Mouse (Mus musculus): Measurements from ENCODE around the gene Borcs7. TPM values are rescaled to one million over a fixed set of nuclear protein-coding genes. Genes with fewer than 3 reads are reported as not detected.

Borcs7 gene
- polyA plus RNA-seq, 1 experiment = 4.0 TPM

- Histone ChIP-seq H3K27me3 (ENCODE audit: control insufficient read depth, insufficient read depth, insufficient read length) (no peaks in the 10 kb centered on the region), H3ac (ENCODE audit: control insufficient read depth, insufficient read length, low read depth) (no peak overlapping the region), H3K36me3 (ENCODE audit: control insufficient read depth, insufficient read depth) (no peaks in the 10 kb centered on the region), H3K4me3 (ENCODE audit: insufficient read depth, poor library complexity, severe bottlenecking) (no peak overlapping the region), H3K79me2 (ENCODE audit: control insufficient read depth, insufficient read depth) (no peaks in the 10 kb centered on the region), H3K79me3 (ENCODE audit: low read depth) (no peaks in the 10 kb centered on the region)
- TF ChIP-seq USF1 (IDR thresholded peaks at IDR 0.05; ENCODE audit: low read depth) (no peak), MYOD1 (IDR thresholded peaks at IDR 0.05; ENCODE audit: control insufficient read depth, insufficient read length, low read depth) (no peak), FOSL1 (IDR thresholded peaks at IDR 0.05; ENCODE audit: insufficient read depth, low read length, poor library complexity, severe bottlenecking) (no peak), CTCF (IDR thresholded peaks at IDR 0.05; ENCODE audit: control insufficient read depth, insufficient read depth, insufficient read length) (no peak), CEBPB (IDR thresholded peaks at IDR 0.05; ENCODE audit: low read depth) (no peak), MYOG (IDR thresholded peaks at IDR 0.05; ENCODE audit: control insufficient read depth, extremely low read depth, insufficient read length) (no peak), MAX (IDR thresholded peaks at IDR 0.05) (no peak)
These were observed 7.2 kb downstream of the Borcs7 start for GRCm38 (mm10) chr19:46696943-46697342.

- H3K79me2 ChIP-seq (ENCODE audit: control insufficient read depth, insufficient read depth) = no peaks in the 10 kb centered on the region
- H3K79me3 ChIP-seq (ENCODE audit: low read depth) = no peaks in the 10 kb centered on the region
- TF ChIP-seq FOSL1 (IDR thresholded peaks at IDR 0.05; ENCODE audit: insufficient read depth, low read length, poor library complexity, severe bottlenecking) (no peak), CTCF (IDR thresholded peaks at IDR 0.05; ENCODE audit: control insufficient read depth, insufficient read depth, insufficient read length) (no peak), MYOD1 (IDR thresholded peaks at IDR 0.05; ENCODE audit: control insufficient read depth, insufficient read length, low read depth) (no peak), MYOG (IDR thresholded peaks at IDR 0.05; ENCODE audit: control insufficient read depth, extremely low read depth, insufficient read length) (no peak), USF1 (IDR thresholded peaks at IDR 0.05; ENCODE audit: low read depth) (no peak), MAX (IDR thresholded peaks at IDR 0.05) (no peak), CEBPB (IDR thresholded peaks at IDR 0.05; ENCODE audit: low read depth) (no peak)
- no peak overlapping the region for H3K4me3 ChIP-seq (ENCODE audit: insufficient read depth, poor library complexity, severe bottlenecking)
- no peaks in the 10 kb centered on the region for H3K36me3 ChIP-seq (ENCODE audit: control insufficient read depth, insufficient read depth)
- H3K27me3 ChIP-seq (ENCODE audit: control insufficient read depth, insufficient read depth, insufficient read length) = no peaks in the 10 kb centered on the region
- no peak overlapping the region for H3ac ChIP-seq (ENCODE audit: control insufficient read depth, insufficient read length, low read depth)
These were observed 8.3 kb downstream of the Borcs7 start for GRCm38 (mm10) chr19:46697840-46698517.

- no peaks in the 10 kb centered on the region for H3K36me3 ChIP-seq (ENCODE audit: control insufficient read depth, insufficient read depth)
- no peaks in the 10 kb centered on the region for H3K79me2 ChIP-seq (ENCODE audit: control insufficient read depth, insufficient read depth)
- H3K79me3 ChIP-seq (ENCODE audit: low read depth) = no peaks in the 10 kb centered on the region
- TF ChIP-seq MYOG (IDR thresholded peaks at IDR 0.05; ENCODE audit: control insufficient read depth, extremely low read depth, insufficient read length) (no peak), CEBPB (IDR thresholded peaks at IDR 0.05; ENCODE audit: low read depth) (no peak), MAX (IDR thresholded peaks at IDR 0.05) (no peak), FOSL1 (IDR thresholded peaks at IDR 0.05; ENCODE audit: insufficient read depth, low read length, poor library complexity, severe bottlenecking) (no peak), CTCF (IDR thresholded peaks at IDR 0.05; ENCODE audit: control insufficient read depth, insufficient read depth, insufficient read length) (no peak), USF1 (IDR thresholded peaks at IDR 0.05; ENCODE audit: low read depth) (no peak), MYOD1 (IDR thresholded peaks at IDR 0.05; ENCODE audit: control insufficient read depth, insufficient read length, low read depth) (no peak)
- H3ac ChIP-seq (ENCODE audit: control insufficient read depth, insufficient read length, low read depth) = no peak overlapping the region
- H3K4me3 ChIP-seq (ENCODE audit: insufficient read depth, poor library complexity, severe bottlenecking) = no peak overlapping the region
- peaks cover 3% of the 10 kb centered on the region for H3K27me3 ChIP-seq (ENCODE audit: control insufficient read depth, insufficient read depth, insufficient read length)
These were observed 9.3 kb downstream of the Borcs7 start for GRCm38 (mm10) chr19:46699011-46699481.

DNA sequence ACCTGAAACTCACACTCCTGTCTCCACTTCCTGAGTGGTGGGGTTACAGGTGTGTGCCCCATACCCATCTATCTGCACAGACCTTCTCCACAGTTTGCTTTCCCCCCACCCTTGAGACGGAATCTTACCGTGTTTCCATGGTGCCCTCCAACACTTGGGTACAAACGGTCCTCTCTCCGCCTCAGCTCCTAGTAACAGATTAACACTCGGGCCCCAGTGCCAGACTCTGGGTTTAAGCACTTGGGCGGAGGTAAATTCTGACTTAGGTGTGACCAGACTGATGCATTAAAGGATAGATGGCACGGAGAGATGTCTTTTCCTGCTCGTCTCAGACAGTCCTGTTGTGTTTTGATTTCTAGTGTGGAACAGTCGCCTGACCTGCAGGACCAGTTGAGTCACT lies 11.4 kb downstream of the Borcs7 start:
- Histone ChIP-seq H3K79me2 (ENCODE audit: control insufficient read depth, insufficient read depth) (no peaks in the 10 kb centered on the region), H3K79me3 (ENCODE audit: low read depth) (no peaks in the 10 kb centered on the region), H3K27me3 (ENCODE audit: control insufficient read depth, insufficient read depth, insufficient read length) (peaks cover 6% of the 10 kb centered on the region), H3K36me3 (ENCODE audit: control insufficient read depth, insufficient read depth) (no peaks in the 10 kb centered on the region), H3K4me3 (ENCODE audit: insufficient read depth, poor library complexity, severe bottlenecking) (no peak overlapping the region), H3ac (ENCODE audit: control insufficient read depth, insufficient read length, low read depth) (no peak overlapping the region)
- TF ChIP-seq USF1 (IDR thresholded peaks at IDR 0.05; ENCODE audit: low read depth) (no peak), MAX (IDR thresholded peaks at IDR 0.05) (no peak), CTCF (IDR thresholded peaks at IDR 0.05; ENCODE audit: control insufficient read depth, insufficient read depth, insufficient read length) (no peak), CEBPB (IDR thresholded peaks at IDR 0.05; ENCODE audit: low read depth) (no peak), MYOG (IDR thresholded peaks at IDR 0.05; ENCODE audit: control insufficient read depth, extremely low read depth, insufficient read length) (no peak), FOSL1 (IDR thresholded peaks at IDR 0.05; ENCODE audit: insufficient read depth, low read length, poor library complexity, severe bottlenecking) (no peak), MYOD1 (IDR thresholded peaks at IDR 0.05; ENCODE audit: control insufficient read depth, insufficient read length, low read depth) (no peak)

DNA sequence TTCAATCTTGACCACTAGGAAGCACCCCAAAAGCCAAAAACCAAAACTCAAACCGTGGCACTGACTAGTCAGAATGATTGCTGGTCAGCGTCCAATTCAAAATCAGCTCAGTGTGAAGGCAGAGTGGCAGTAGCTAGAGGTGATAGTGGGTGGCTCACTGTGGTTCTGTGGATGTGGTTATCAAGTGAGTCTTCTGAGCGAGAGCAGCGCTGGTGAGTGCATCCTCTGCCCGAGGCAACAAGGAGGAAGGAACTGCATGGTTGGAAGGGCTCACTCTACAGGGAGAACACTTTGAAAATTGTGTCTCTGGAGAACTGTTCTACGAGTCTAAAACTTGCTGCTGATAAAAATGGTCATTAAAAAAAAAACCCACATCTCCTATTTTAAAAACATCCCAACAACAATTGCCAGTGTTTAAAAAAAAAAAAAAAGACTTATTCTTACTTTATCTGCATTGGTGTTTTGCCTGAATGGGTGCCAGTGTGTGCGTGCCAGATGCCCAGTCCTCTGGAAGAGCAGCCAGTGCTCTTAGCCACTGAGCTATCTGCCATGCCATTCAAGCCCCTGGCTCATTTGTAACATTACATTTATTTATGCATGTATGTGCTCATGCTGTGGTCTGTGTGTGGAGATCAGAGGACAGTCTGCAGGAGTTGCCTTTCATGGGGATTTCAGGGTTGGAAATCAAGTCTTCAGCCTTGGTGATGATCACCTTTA lies 16.2 kb downstream of the Borcs7 start:
- H3K27me3 ChIP-seq (ENCODE audit: control insufficient read depth, insufficient read depth, insufficient read length) = peaks cover 6% of the 10 kb centered on the region
- H3K4me3 ChIP-seq (ENCODE audit: insufficient read depth, poor library complexity, severe bottlenecking) = no peak overlapping the region
- no peak overlapping the region for H3ac ChIP-seq (ENCODE audit: control insufficient read depth, insufficient read length, low read depth)
- H3K36me3 ChIP-seq (ENCODE audit: control insufficient read depth, insufficient read depth) = no peaks in the 10 kb centered on the region
- no peaks in the 10 kb centered on the region for H3K79me3 ChIP-seq (ENCODE audit: low read depth)
- TF ChIP-seq MAX (IDR thresholded peaks at IDR 0.05) (no peak), MYOD1 (IDR thresholded peaks at IDR 0.05; ENCODE audit: control insufficient read depth, insufficient read length, low read depth) (no peak), CEBPB (IDR thresholded peaks at IDR 0.05; ENCODE audit: low read depth) (no peak), MYOG (IDR thresholded peaks at IDR 0.05; ENCODE audit: control insufficient read depth, extremely low read depth, insufficient read length) (no peak), CTCF (IDR thresholded peaks at IDR 0.05; ENCODE audit: control insufficient read depth, insufficient read depth, insufficient read length) (no peak), USF1 (IDR thresholded peaks at IDR 0.05; ENCODE audit: low read depth) (no peak), FOSL1 (IDR thresholded peaks at IDR 0.05; ENCODE audit: insufficient read depth, low read length, poor library complexity, severe bottlenecking) (no peak)
- no peaks in the 10 kb centered on the region for H3K79me2 ChIP-seq (ENCODE audit: control insufficient read depth, insufficient read depth)

Measured in C2C12 (cell line).